Mouse (Mus musculus): ENCODE measurements around the gene Fbxo31.

GRCm38 (mm10) chr8:121580465-121580864 is 1.9 kb upstream of the Fbxo31 start:
- TF ChIP-seq POLR2A (IDR thresholded peaks at IDR 0.05; ENCODE audit: insufficient read depth, low read depth, low read length): no peak
- TF ChIP-seq CTCF (IDR thresholded peaks at IDR 0.05; ENCODE audit: insufficient read depth, low read depth, low read length): no peak

Measured in olfactory bulb, adult 2 months (tissue).